Mouse (Mus musculus) heart, postnatal 10 days (tissue): ENCODE data around the gene Camk2n1. TPM values are rescaled to one million over a fixed set of nuclear protein-coding genes. Genes with fewer than 3 reads are reported as not detected.

Experiments used
- DNase-seq, 2 experiments: peaks; one replicate each; pipeline ENCODE4 v3.0.0; 2021
- intact Hi-C: fragments of 180-260 bp; cut with DNase I; formaldehyde crosslinking; loops from one replicate; pipeline ENCODE4 v1.15.1; 2025
- total RNA-seq, 2 experiments: library from RNA; stranded (reverse); gene quantifications; 2 replicates each; pipeline ENCODE4 v1.2.3; 2021

The Camk2n1 gene
- total RNA-seq, 2 experiments from 2014 or later = 9.8 to 10.1 TPM

DNA sequence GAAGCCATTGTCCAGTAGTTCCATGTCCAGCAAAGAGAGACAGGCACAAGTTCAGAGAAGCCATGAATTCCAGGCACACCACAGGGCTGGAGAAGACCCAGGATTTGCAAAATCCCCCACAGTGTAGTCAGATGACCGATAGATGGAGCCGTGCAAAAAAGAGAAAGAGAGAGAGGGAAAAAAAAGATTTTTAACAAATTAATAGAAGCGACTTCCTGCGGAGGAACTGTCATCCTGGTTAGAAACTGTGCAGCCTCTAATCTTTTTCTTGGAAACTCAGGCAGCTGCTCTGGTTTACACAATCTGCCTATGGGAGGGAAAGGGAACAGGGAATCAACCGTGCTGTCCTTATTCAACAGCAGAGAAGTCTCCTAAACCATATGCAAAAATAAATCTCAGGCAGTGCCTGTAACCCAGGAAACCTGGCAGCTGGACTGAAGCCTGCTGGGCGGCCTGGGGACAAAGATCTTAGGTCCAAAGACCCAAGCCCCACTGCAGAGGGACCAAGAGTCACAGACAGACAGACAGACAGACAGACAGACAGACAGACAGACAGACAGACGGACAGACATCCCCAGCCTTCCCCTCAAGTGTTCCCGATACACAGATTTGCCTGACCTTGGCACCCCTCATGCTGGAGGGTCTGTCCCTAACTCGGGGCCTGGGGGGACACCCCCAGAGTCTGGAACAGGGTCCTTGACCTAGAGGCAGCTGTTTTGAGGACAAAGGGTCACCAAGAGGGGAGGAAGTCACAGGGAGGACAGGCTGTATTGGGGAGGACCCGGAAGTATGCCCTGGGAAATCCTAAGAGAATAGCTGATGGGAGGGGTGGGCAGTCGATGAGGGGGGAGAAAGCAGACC is 9.1 kb downstream of the Camk2n1 start:
- DNase-seq = peak; percentile 53 to 65
- intact Hi-C loops = loop anchor here (5.0 kb wide), 1 partner anchor 34 kb away; no protein-coding TSS in a partner anchor

- intact Hi-C loops = loop anchor here (5.0 kb wide), 1 partner anchor 33 kb away; no protein-coding TSS in a partner anchor
- peak; percentile 91 to 94 for DNase-seq
Observed at GRCm38 (mm10) chr4:138463832-138464487, 9.8 kb downstream of the Camk2n1 start.

GRCm38 (mm10) chr4:138464667-138465353 is 10.7 kb downstream of the Camk2n1 start:
- intact Hi-C loops = loop anchor here (5.0 kb wide), 1 partner anchor 32 kb away; no protein-coding TSS in a partner anchor
- peak; percentile 73 to 77 for DNase-seq

DNA sequence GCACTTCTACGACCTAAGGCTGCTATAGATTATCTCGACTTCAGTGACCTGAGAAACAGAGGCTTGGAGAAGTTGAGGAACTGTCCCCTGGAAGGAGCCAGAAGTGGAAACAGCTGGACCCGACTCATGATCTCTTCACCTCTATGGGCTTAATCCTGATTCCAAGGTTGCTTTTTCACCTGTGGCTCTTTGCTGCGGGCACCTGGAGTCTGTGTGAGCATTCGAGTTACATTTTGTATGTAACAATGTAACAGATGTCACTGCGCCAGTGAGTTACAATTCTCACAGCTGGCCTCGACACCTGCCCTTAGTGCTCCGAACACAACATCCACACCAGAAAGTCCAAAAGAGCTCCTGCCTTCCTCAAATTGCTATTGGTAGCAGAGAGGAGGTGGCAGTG is 11.3 kb downstream of the Camk2n1 start:
- DNase-seq = no peak
- intact Hi-C loops = no loop called here

DNA sequence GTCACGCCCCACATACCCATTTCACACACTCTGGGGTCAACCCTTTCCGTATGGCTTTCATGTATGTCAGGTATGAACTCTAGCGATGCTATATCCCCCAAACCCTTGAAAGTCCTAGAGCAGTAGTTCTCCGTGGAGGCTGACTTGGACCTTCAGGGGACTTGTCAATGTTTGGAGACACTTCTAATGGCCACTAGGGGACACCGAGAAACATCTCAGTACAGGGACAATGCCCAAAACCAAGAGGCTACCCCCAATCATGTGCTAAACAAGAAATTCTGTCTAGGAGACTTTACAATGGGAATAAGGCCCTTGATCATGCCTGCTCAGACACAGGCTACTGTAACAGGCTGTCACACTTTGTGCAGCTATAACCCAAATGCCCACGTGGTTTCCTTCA is 12.6 kb downstream of the Camk2n1 start:
- no peak for DNase-seq
- intact Hi-C loops = no loop called here

- intact Hi-C loops = no loop called here
- DNase-seq = no peak
Observed at GRCm38 (mm10) chr4:138467451-138467850, 13.3 kb downstream of the Camk2n1 start.

- peak; percentile 50 to 55 for DNase-seq
- intact Hi-C loops = no loop called here
Observed at GRCm38 (mm10) chr4:138469080-138469479, 15.0 kb downstream of the Camk2n1 start.

DNA sequence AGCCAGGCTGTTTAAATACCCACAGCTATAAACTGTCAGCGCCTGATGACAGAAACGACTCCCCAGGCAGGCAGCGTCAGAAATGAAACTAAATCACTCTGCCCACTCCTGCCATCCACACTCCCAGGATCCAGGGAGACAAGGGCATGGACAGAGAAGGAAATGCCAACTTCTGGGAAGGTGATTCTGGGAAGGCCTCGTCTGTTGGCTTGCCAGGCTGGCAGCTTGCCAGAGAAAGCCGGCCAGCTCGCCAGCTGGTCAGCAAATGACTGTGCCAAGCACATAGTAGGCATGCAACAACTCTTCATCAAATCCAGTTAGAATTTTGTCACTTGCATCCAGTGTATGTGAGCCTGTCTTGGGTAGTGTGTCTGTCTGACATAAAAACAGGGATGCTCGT is 17.1 kb downstream of the Camk2n1 start:
- intact Hi-C loops = no loop called here
- DNase-seq = no peak

- no peak for DNase-seq
- intact Hi-C loops = no loop called here
Observed at GRCm38 (mm10) chr4:138479595-138479994, 25.5 kb downstream of the Camk2n1 start.

DNA sequence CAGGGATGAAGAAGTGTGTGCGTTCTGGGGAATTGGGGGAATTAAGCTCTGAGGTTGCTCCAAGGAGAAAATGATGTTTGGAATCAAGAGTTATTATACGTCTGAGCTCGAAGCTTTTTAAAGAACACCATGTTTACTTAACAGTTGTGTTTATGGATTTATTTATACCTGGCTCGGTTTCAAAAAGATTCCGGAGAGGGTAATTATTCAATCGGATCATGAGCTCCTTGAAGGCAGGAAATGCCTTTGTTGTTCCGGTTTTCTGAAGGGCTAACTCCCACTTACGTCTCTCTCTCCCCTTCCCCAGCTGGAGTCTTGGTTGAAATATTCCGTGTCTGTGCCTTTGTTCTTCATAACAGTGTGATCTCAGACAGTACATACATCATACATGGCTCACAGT is 26.8 kb downstream of the Camk2n1 start:
- intact Hi-C loops = no loop called here
- no peak for DNase-seq

- intact Hi-C loops = no loop called here
- no peak for DNase-seq
Observed at GRCm38 (mm10) chr4:138482721-138483120, 28.6 kb downstream of the Camk2n1 start.

- no peak for DNase-seq
- intact Hi-C loops = no loop called here
Observed at GRCm38 (mm10) chr4:138488241-138488640, 34.1 kb downstream of the Camk2n1 start.

- intact Hi-C loops = no loop called here
- no peak for DNase-seq
Observed at GRCm38 (mm10) chr4:138491088-138491487, 37.0 kb downstream of the Camk2n1 start.

DNA sequence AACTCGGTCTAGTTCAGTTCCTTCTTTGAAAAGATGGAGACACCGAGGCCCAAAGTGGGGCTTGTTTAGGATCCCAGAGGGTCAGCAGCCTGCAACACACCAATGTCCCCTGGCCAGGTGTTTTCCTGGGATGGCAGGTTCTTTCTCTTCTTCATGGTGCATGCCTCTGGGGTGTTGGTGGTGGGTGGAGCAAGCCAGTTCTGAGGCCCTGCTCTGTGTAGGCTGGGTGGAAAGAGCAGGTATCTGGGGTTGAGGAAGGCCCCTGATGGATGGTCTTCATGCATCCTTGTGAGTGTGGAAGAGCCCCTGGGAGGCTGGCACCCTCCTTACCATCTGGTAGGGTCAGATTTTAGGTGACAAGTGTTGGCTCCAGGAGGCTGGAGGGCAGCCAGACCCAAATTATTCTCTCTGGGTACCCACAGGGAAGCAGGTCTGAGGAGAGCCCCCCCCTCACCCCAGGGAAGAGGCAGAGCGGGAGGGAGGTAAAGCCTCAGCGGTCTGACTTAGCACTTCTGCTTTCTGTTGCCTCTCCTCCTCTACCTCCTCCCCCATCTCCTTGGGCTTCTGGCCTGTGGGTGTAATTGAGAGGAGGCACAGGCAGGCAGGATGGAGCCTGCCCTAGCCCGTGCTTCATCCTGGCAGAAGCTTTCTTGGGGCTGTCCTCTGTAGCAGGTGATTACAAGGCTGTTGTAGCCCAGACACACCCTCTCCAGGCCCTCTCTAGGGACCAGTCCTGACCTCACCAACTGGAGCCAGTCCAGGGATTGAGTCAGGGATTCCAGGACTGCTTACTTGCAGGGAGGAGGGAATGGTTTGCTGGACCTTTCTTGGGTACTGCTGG is 39.3 kb downstream of the Camk2n1 start:
- intact Hi-C loops = loop anchor here (1.0 kb wide), 1 partner anchor 29 kb away; no protein-coding TSS in a partner anchor
- DNase-seq = peak; percentile 91 to 93

DNA sequence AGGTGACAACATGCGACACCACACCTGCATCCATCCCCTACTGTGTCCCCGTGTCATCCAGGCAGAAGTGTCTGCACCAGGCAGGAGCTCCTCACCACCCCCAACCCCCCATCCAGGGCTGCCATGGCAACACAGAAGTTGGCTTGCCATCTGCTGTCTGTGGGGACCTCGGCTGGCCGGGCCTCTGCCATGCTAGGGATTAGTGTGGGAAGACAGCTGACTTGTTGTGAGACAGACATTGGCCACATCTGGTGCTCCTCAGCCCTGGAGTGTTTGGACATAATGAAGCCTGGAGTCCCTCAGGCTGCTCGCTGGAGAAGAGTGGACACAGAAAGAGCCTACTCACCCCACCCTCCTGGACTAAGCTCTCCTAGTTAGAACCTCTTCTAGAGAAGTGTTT is 40.8 kb downstream of the Camk2n1 start:
- DNase-seq = peak; percentile 58
- intact Hi-C loops = loop anchor here (5.0 kb wide), 1 partner anchor 33 kb away; no protein-coding TSS in a partner anchor

DNA sequence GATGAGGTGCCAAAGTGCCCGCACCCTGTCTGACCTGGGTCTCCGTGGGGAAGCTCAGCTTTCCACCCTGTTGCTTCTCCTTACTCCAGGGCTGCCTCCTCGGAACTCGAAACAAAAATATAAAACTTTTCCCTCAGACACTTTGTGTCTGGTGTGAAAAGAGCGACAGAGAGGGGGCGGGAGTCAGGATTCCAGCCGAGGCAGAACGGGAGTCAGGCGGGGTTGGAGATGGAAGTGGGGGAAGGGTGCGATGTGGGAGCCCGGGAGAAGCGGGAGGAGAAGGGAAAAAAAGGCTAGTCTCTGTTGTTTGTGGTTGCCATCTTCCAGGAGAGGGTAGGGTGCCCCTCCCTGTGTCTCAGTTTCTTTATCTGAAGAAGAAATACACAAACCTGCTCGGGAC is 41.7 kb downstream of the Camk2n1 start:
- peak; percentile 53 to 63 for DNase-seq
- intact Hi-C loops = loop anchor here (5.0 kb wide), 1 partner anchor 33 kb away; no protein-coding TSS in a partner anchor

GRCm38 (mm10) chr4:138496746-138497520 is 42.8 kb downstream of the Camk2n1 start:
- intact Hi-C loops = loop anchor here (5.0 kb wide), 1 partner anchor 35 kb away; no protein-coding TSS in a partner anchor
- DNase-seq = peak in 1 of 2 experiments; percentile 30

- intact Hi-C loops = loop anchor here (5.0 kb wide), 1 partner anchor 38 kb away; no protein-coding TSS in a partner anchor
- no peak for DNase-seq
Observed at GRCm38 (mm10) chr4:138499856-138500645, 45.9 kb downstream of the Camk2n1 start.
